Mouse (Mus musculus): ENCODE results near the gene Gm49387. TPM values are rescaled to one million over a fixed set of nuclear protein-coding genes. Genes with fewer than 3 reads are reported as not detected.

The Gm49387 gene
- total RNA-seq, 2 experiments from 2014 or later, result 0.47 to 1.5 TPM

Other genes starting within 250 kb of the Gm49387 start
- 10 to 100 TPM; 41.0 to 58.1 TPM for gene Sh3bp5, start 204.8 kb downstream of the Gm49387 start, total RNA-seq (2021)
- 10 to 100 TPM; 10.7 to 11.4 TPM for gene Eaf1, start 146.5 kb downstream of the Gm49387 start, total RNA-seq (2021)
- 10 to 100 TPM in 1 of 2 experiments, 1 to 10 TPM in 1; 8.6 to 11.7 TPM for gene Mettl6, start 145.8 kb downstream of the Gm49387 start, total RNA-seq (2021)
- 10 to 100 TPM in 1 of 2 experiments, 1 to 10 TPM in 1; 9.3 to 11.9 TPM for gene Colq, start 49.5 kb downstream of the Gm49387 start, total RNA-seq (2021)
- gene Btd, start 150 bp upstream of the Gm49387 start, total RNA-seq (2021), result 10 to 100 TPM in 1 of 2 experiments, 1 to 10 TPM in 1; 9.1 to 10.4 TPM
- gene Hacl1, start 408 bp upstream of the Gm49387 start, total RNA-seq (2021), result 10 to 100 TPM in 1 of 2 experiments, 1 to 10 TPM in 1; 5.7 to 13.6 TPM
- 10 to 100 TPM; 23.7 to 27.1 TPM for gene Ankrd28, start 189.8 kb upstream of the Gm49387 start, total RNA-seq (2021)

Measured in heart, postnatal 25 days (tissue).